In genomic region chr4:108014466-108014865, GRCm38 (mm10) we compare ENCODE assay signal across 26 mouse cellular contexts. TPM values are rescaled to one million over a fixed set of nuclear protein-coding genes. Genes with fewer than 3 reads are reported as not detected.
"Had no signal": no experiment of that assay in that cellular context is flagged by ENCODE, and none has a peak within 500 bp of the region (broad histone marks: within the 10 kb centered on the region; RNA-seq: fewer than 3 reads in every experiment).

No protein-coding gene starts in this region.

- H3K9me3 ChIP-seq: heart, embryonic 12.5 days; hindbrain, embryonic 10.5 days; hindbrain, embryonic 12.5 days; intestine, embryonic 15.5 days; limb, embryonic 10.5 days; limb, embryonic 12.5 days; liver, embryonic 13.5 days; liver, embryonic 15.5 days had no signal

- H3K27me3 ChIP-seq: hindbrain, embryonic 12.5 days; intestine, embryonic 15.5 days; limb, embryonic 12.5 days; liver, embryonic 13.5 days; liver, embryonic 15.5 days had no signal

- ATAC-seq: hindbrain, embryonic 16.5 days; inflammation-experienced regulatory T-cells, adult 6 months; intestine, embryonic 15.5 days; liver, postnatal 0 days had no signal

- H3K27ac ChIP-seq: hindbrain, embryonic 10.5 days; hindbrain, embryonic 12.5 days; hindbrain, embryonic 14.5 days; intestine, embryonic 15.5 days; layer of hippocampus, adult 2 months; left cerebral cortex, adult 2 months; limb, embryonic 12.5 days; liver, embryonic 13.5 days; liver, embryonic 15.5 days had no signal

- H3K9ac ChIP-seq: hindbrain, embryonic 12.5 days; hindbrain, embryonic 14.5 days; intestine, embryonic 15.5 days; limb, embryonic 12.5 days; liver, embryonic 13.5 days; liver, embryonic 15.5 days; liver, postnatal 0 days had no signal

- H3K4me2 ChIP-seq: heart, embryonic 12.5 days; hindbrain, embryonic 12.5 days; hindbrain, embryonic 14.5 days; intestine, embryonic 15.5 days; limb, embryonic 12.5 days; liver, embryonic 11.5 days; liver, embryonic 13.5 days; liver, embryonic 15.5 days had no signal

- H3K4me1 ChIP-seq: intestine, embryonic 15.5 days; liver, embryonic 13.5 days; liver, embryonic 15.5 days had no signal

- DNase-seq: gastrocnemius, postnatal 25 days; liver; liver, embryonic 13.5 days; liver, postnatal 0 days had no signal

- H3K4me3 ChIP-seq: heart, embryonic 12.5 days; hindbrain, embryonic 10.5 days; hindbrain, embryonic 12.5 days; intestine, embryonic 15.5 days; layer of hippocampus, adult 2 months; left cerebral cortex, adult 2 months; limb, embryonic 10.5 days; limb, embryonic 12.5 days; liver, embryonic 13.5 days; liver, embryonic 15.5 days had no signal

- H3K36me3 ChIP-seq: heart, embryonic 12.5 days; hindbrain, embryonic 10.5 days; hindbrain, embryonic 12.5 days; intestine, embryonic 15.5 days; limb, embryonic 10.5 days; limb, embryonic 12.5 days; liver, embryonic 13.5 days; liver, embryonic 15.5 days had no signal

RNA-seq across cellular contexts. Expression of gene Slc1a7, which starts 46.3 kb away (rescaled TPM):
- total RNA-seq: gastrocnemius, postnatal 10 days; gastrocnemius, postnatal 4 days; granulocyte monocyte progenitor cell, adult 5-6 weeks; heart, postnatal 4 days; layer of hippocampus, adult 2 months; layer of hippocampus, postnatal 25 days had no signal
- polyA plus RNA-seq: heart, embryonic 12.5 days; heart, embryonic 14.5 days; heart, embryonic 16.5 days; hindbrain, embryonic 10.5 days; hindbrain, embryonic 12.5 days; inflammation-experienced regulatory T-cells, adult 6 months; kidney, embryonic 14.5 days; kidney, embryonic 16.5 days; limb, embryonic 10.5 days; limb, embryonic 12.5 days; liver, embryonic 11.5 days; liver, embryonic 13.5 days; liver, embryonic 15.5 days; liver, postnatal 0 days had no signal
